Mouse (Mus musculus): ENCODE data around the gene Nrxn2. TPM values are rescaled to one million over a fixed set of nuclear protein-coding genes. Genes with fewer than 3 reads are reported as not detected.

Gene Nrxn2
- polyA plus RNA-seq, 1 experiment from 2014 or later = 2.5 TPM

GRCm38 (mm10) chr19:6377327-6378040 lies 41.0 kb upstream of the Nrxn2 start:
- Histone ChIP-seq H3K9ac (replicated peaks; ENCODE audit: low read depth, low read length) (no peak overlapping the region), H3K4me1 (ENCODE audit: control insufficient read depth, insufficient read depth, low read length) (no peaks in the 10 kb centered on the region), H3K27ac (ENCODE audit: low read length) (no peak overlapping the region), H3K4me3 (ENCODE audit: low read depth, low read length) (no peak overlapping the region), H3K27me3 (ENCODE audit: control insufficient read depth, insufficient read depth, low read length) (no peaks in the 10 kb centered on the region), H3K9me3 (ENCODE audit: control insufficient read depth, low read depth, low read length) (no peaks in the 10 kb centered on the region), H3K36me3 (ENCODE audit: control insufficient read depth, insufficient read depth, low read length) (peaks cover 61% of the 10 kb centered on the region), H3K4me2 (replicated peaks; ENCODE audit: low read depth, low read length) (no peak overlapping the region)
- no peak for ATAC-seq (ENCODE audit: insufficient number of reproducible peaks, insufficient read depth, low FRiP score, low read depth)
- 78% methylated on average over 11 of the region's 11 CpGs for WGBS

- Histone ChIP-seq H3K36me3 (ENCODE audit: control insufficient read depth, insufficient read depth, low read length) (peaks cover 31% of the 10 kb centered on the region), H3K4me1 (ENCODE audit: control insufficient read depth, insufficient read depth, low read length) (peaks cover 23% of the 10 kb centered on the region), H3K4me2 (replicated peaks; ENCODE audit: low read depth, low read length) (no peak overlapping the region), H3K27me3 (ENCODE audit: control insufficient read depth, insufficient read depth, low read length) (no peaks in the 10 kb centered on the region), H3K9ac (replicated peaks; ENCODE audit: low read depth, low read length) (no peak overlapping the region), H3K4me3 (ENCODE audit: low read depth, low read length) (no peak overlapping the region), H3K9me3 (ENCODE audit: control insufficient read depth, low read depth, low read length) (no peaks in the 10 kb centered on the region), H3K27ac (ENCODE audit: low read length) (no peak overlapping the region)
- 88% methylated on average over 9 of the region's 9 CpGs for WGBS
- no peak for ATAC-seq (ENCODE audit: insufficient number of reproducible peaks, insufficient read depth, low FRiP score, low read depth)
These were observed 37.9 kb upstream of the Nrxn2 start for GRCm38 (mm10) chr19:6380411-6381166.

DNA sequence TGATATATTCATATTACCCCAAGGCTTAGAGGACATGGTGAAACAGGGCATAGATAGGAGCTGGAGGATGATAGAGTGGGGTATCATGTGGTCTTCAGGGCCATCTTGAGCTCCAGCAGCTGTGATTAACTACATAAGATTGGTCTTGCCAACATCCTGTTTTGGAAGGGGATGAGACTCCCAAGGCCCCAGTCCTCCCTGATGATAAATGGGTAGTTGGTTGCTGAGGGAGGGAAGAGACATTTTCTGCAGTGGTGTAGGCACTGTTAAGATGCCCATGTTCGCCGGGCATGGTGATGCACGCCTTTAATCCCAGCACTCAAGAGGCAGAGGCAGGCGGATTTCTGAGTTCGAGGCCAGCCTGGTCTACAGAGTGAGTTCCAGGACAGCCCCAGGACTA lies 37.3 kb upstream of the Nrxn2 start:
- Histone ChIP-seq H3K27ac (ENCODE audit: low read length) (no peak overlapping the region), H3K9me3 (ENCODE audit: control insufficient read depth, low read depth, low read length) (no peaks in the 10 kb centered on the region), H3K4me3 (ENCODE audit: low read depth, low read length) (no peak overlapping the region), H3K27me3 (ENCODE audit: control insufficient read depth, insufficient read depth, low read length) (no peaks in the 10 kb centered on the region), H3K4me2 (replicated peaks; ENCODE audit: low read depth, low read length) (no peak overlapping the region), H3K36me3 (ENCODE audit: control insufficient read depth, insufficient read depth, low read length) (peaks cover 25% of the 10 kb centered on the region), H3K9ac (replicated peaks; ENCODE audit: low read depth, low read length) (no peak overlapping the region), H3K4me1 (ENCODE audit: control insufficient read depth, insufficient read depth, low read length) (peaks cover 23% of the 10 kb centered on the region)
- 95% methylated on average over 5 of the region's 5 CpGs for WGBS
- ATAC-seq (ENCODE audit: insufficient number of reproducible peaks, insufficient read depth, low FRiP score, low read depth) = no peak

DNA sequence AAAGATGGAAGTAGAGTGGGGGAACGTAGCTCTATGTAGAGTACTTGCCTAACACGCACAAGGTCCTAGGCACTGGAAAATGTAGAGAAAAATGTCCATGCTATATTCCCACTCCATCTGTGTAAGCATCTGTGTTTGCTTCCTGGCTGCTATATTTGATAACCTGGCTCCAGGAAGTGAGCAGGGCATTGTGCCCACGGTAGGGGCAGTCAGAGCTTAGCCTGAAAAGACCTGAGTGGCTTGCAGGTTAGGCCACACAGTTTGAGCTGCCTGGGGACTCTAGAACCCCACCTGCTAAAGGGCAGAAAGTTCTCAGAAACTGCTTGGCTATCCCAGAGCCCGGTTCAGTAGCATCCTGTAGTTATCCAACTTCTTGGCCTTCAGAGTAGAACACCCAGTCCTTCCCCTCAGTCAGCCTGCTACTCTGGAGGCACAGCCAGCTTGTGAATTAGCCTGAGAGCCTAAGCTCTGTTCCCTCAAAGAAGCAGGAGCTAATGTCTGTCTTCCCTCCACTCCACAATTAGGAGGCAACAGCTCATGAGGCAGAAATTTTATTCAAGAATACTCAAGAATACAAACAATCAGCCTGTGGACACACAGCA lies 36.1 kb upstream of the Nrxn2 start:
- peaks cover 13% of the 10 kb centered on the region for H3K36me3 ChIP-seq (ENCODE audit: control insufficient read depth, insufficient read depth, low read length)
- H3K4me3 ChIP-seq (ENCODE audit: low read depth, low read length) = no peak overlapping the region
- WGBS = 66% methylated on average over 4 of the region's 4 CpGs
- H3K9me3 ChIP-seq (ENCODE audit: control insufficient read depth, low read depth, low read length) = no peaks in the 10 kb centered on the region
- no peak for ATAC-seq (ENCODE audit: insufficient number of reproducible peaks, insufficient read depth, low FRiP score, low read depth)
- H3K4me2 ChIP-seq (replicated peaks; ENCODE audit: low read depth, low read length) = no peak overlapping the region
- H3K4me1 ChIP-seq (ENCODE audit: control insufficient read depth, insufficient read depth, low read length) = peaks cover 23% of the 10 kb centered on the region
- no peaks in the 10 kb centered on the region for H3K27me3 ChIP-seq (ENCODE audit: control insufficient read depth, insufficient read depth, low read length)
- H3K27ac ChIP-seq (ENCODE audit: low read length) = no peak overlapping the region
- H3K9ac ChIP-seq (replicated peaks; ENCODE audit: low read depth, low read length) = no peak overlapping the region

GRCm38 (mm10) chr19:6383470-6383869 lies 35.1 kb upstream of the Nrxn2 start:
- Histone ChIP-seq H3K4me1 (ENCODE audit: control insufficient read depth, insufficient read depth, low read length) (peaks cover 23% of the 10 kb centered on the region), H3K27ac (ENCODE audit: low read length) (peak overlapping the region; percentile 45), H3K36me3 (ENCODE audit: control insufficient read depth, insufficient read depth, low read length) (peaks cover 3% of the 10 kb centered on the region; the same call in 1 of the 2 replicates), H3K9ac (replicated peaks; ENCODE audit: low read depth, low read length) (no peak overlapping the region), H3K27me3 (ENCODE audit: control insufficient read depth, insufficient read depth, low read length) (no peaks in the 10 kb centered on the region), H3K4me2 (replicated peaks; ENCODE audit: low read depth, low read length) (no peak overlapping the region), H3K9me3 (ENCODE audit: control insufficient read depth, low read depth, low read length) (no peaks in the 10 kb centered on the region), H3K4me3 (ENCODE audit: low read depth, low read length) (no peak overlapping the region)
- no peak for ATAC-seq (ENCODE audit: insufficient number of reproducible peaks, insufficient read depth, low FRiP score, low read depth)
- WGBS = 44% methylated on average over 5 of the region's 5 CpGs

DNA sequence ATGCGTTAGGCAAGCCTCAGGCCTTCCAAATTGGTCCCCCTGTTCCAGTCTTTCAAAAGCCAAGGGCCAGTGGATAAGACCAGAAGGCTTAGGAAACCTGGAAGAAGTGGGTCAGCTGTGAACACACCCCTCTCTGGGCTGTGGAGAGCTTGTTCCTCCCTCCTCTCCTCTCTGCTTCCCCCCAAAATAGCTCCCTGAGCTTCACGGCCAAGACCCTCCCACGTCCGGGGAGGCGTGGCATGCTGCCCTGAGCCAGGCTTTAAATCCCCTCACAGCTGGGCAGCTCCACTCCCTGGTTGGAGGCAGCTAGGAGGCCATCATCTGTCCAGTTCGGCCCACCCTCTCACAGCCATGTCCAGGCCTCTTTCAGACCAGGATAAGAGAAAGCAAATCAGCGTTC lies 34.4 kb upstream of the Nrxn2 start, which contains the start of gene Pygm:
Pygm (plus strand) TSS at position 272 of the 400 bp plus-strand sequence.
- H3K4me2 ChIP-seq (replicated peaks; ENCODE audit: low read depth, low read length) = peak within 1 kb of the TSS; percentile 22
- H3K4me1 ChIP-seq (ENCODE audit: control insufficient read depth, insufficient read depth, low read length) = peaks cover 23% of the 10 kb centered on the region
- ATAC-seq (ENCODE audit: insufficient number of reproducible peaks, insufficient read depth, low FRiP score, low read depth) = peak; percentile 74
- no peak within 1 kb of the TSS for H3K4me3 ChIP-seq (ENCODE audit: low read depth, low read length)
- no peaks in the 10 kb centered on the region for H3K36me3 ChIP-seq (ENCODE audit: control insufficient read depth, insufficient read depth, low read length)
- H3K27ac ChIP-seq (ENCODE audit: low read length) = peak within 1 kb of the TSS; percentile 45
- no peak within 1 kb of the TSS for H3K9ac ChIP-seq (replicated peaks; ENCODE audit: low read depth, low read length)
- H3K9me3 ChIP-seq (ENCODE audit: control insufficient read depth, low read depth, low read length) = no peaks in the 10 kb centered on the region
- WGBS = 17% methylated on average over 7 of the region's 7 CpGs
- H3K27me3 ChIP-seq (ENCODE audit: control insufficient read depth, insufficient read depth, low read length) = no peaks in the 10 kb centered on the region

- H3K4me2 ChIP-seq (replicated peaks; ENCODE audit: low read depth, low read length) = peak overlapping the region; percentile 22; the same call in 1 of the 2 replicates
- no peaks in the 10 kb centered on the region for H3K27me3 ChIP-seq (ENCODE audit: control insufficient read depth, insufficient read depth, low read length)
- H3K9ac ChIP-seq (replicated peaks; ENCODE audit: low read depth, low read length) = no peak overlapping the region
- WGBS = 71% methylated on average over 11 of the region's 11 CpGs
- H3K4me1 ChIP-seq (ENCODE audit: control insufficient read depth, insufficient read depth, low read length) = peaks cover 27% of the 10 kb centered on the region
- H3K36me3 ChIP-seq (ENCODE audit: control insufficient read depth, insufficient read depth, low read length) = no peaks in the 10 kb centered on the region
- ATAC-seq (ENCODE audit: insufficient number of reproducible peaks, insufficient read depth, low FRiP score, low read depth) = no peak
- no peaks in the 10 kb centered on the region for H3K9me3 ChIP-seq (ENCODE audit: control insufficient read depth, low read depth, low read length)
- H3K27ac ChIP-seq (ENCODE audit: low read length) = no peak overlapping the region; the same call in 1 of the 2 replicates
- no peak overlapping the region for H3K4me3 ChIP-seq (ENCODE audit: low read depth, low read length)
These were observed 33.6 kb upstream of the Nrxn2 start for GRCm38 (mm10) chr19:6384954-6385353.

DNA sequence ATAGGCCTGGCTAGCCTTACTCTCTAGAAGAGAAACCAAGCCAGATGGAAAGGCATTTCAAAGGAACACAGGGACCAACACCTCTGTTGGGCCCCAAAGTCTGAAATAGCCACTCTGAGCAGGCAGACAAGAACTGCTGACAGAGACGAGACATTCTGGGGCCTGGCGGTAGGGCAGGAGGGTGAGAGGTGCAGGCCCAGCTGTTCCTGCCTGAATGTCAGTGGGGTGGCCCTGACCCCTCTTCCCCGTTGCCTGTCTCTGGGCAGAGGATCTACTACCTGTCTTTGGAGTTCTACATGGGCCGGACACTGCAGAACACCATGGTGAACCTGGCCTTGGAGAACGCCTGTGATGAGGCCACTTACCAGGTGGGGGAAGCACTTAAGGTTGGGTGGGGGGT lies 33.1 kb upstream of the Nrxn2 start:
- 66% methylated on average over 5 of the region's 5 CpGs for WGBS
- H3K27me3 ChIP-seq (ENCODE audit: control insufficient read depth, insufficient read depth, low read length) = no peaks in the 10 kb centered on the region
- no peak overlapping the region for H3K27ac ChIP-seq (ENCODE audit: low read length)
- H3K9me3 ChIP-seq (ENCODE audit: control insufficient read depth, low read depth, low read length) = no peaks in the 10 kb centered on the region
- H3K4me3 ChIP-seq (ENCODE audit: low read depth, low read length) = no peak overlapping the region
- ATAC-seq (ENCODE audit: insufficient number of reproducible peaks, insufficient read depth, low FRiP score, low read depth) = no peak
- H3K4me1 ChIP-seq (ENCODE audit: control insufficient read depth, insufficient read depth, low read length) = peaks cover 27% of the 10 kb centered on the region
- no peak overlapping the region for H3K9ac ChIP-seq (replicated peaks; ENCODE audit: low read depth, low read length)
- no peak overlapping the region for H3K4me2 ChIP-seq (replicated peaks; ENCODE audit: low read depth, low read length)
- H3K36me3 ChIP-seq (ENCODE audit: control insufficient read depth, insufficient read depth, low read length) = no peaks in the 10 kb centered on the region

Data from stomach, embryonic 14.5 days (tissue).